Mouse (Mus musculus) hindbrain, embryonic 10.5 days (tissue): Measurements from ENCODE around the gene Klf16. TPM values are rescaled to one million over a fixed set of nuclear protein-coding genes. Genes with fewer than 3 reads are reported as not detected.
"Not testable (repeated sequence)": the region's sequence is repeated elsewhere in the genome, so short reads cannot be mapped to it uniquely, and the experiment has no call there.

Experiments
- DNase-seq: peaks from one replicate; pipeline ENCODE4 v3.0.0-alpha.2; 2017; ENCODE audit warnings: low spot score
- H3K27ac ChIP-seq: fragments of 300-500 bp; sonication (generic); 2 replicates; pipeline ENCODE4 v1.5.1; 2016; ENCODE audit warnings: mild to moderate bottlenecking, moderate library complexity
- H3K27me3 ChIP-seq: fragments of 300-500 bp; sonication (generic); 2 replicates; pipeline ENCODE4 v1.6.1; 2016; ENCODE audit warnings: mild to moderate bottlenecking; ENCODE audit not compliant: poor library complexity, insufficient read depth, severe bottlenecking
- H3K36me3 ChIP-seq: fragments of 300-500 bp; sonication (generic); 2 replicates; pipeline ENCODE4 v1.6.1; 2016; ENCODE audit warnings: mild to moderate bottlenecking, moderate library complexity
- H3K4me1 ChIP-seq: fragments of 300-500 bp; sonication (generic); replicated peaks from 2 replicates; pipeline ENCODE4 v1.6.1; 2016; ENCODE audit warnings: mild to moderate bottlenecking
- H3K4me3 ChIP-seq: fragments of 300-500 bp; sonication (generic); 2 replicates; pipeline ENCODE4 v1.5.1; 2016; ENCODE audit warnings: mild to moderate bottlenecking, moderate library complexity
- H3K9me3 ChIP-seq: fragments of 300-500 bp; sonication (generic); 2 replicates; pipeline ENCODE4 v1.6.1; 2016; ENCODE audit warnings: mild to moderate bottlenecking, moderate library complexity
- WGBS: fragments of 180-500 bp; shearing (Covaris S2); methylation state at CpG from one replicate; pipeline ENCODE4 v1.1.7; 2016; 5-methylcytosine and 5-hydroxymethylcytosine counted together
- polyA plus RNA-seq: library from polyadenylated mRNA; unstranded; fragments of >200 nt; fragmentation: Nextera tagmentation; extraction: Ambion mirVana; gene quantifications from 2 replicates; pipeline ENCODE4 v1.2.1, GENCODE M21; 2016

Klf16 gene
- polyA plus RNA-seq, 1 experiment from 2014 or later = 7.3 TPM

DNA sequence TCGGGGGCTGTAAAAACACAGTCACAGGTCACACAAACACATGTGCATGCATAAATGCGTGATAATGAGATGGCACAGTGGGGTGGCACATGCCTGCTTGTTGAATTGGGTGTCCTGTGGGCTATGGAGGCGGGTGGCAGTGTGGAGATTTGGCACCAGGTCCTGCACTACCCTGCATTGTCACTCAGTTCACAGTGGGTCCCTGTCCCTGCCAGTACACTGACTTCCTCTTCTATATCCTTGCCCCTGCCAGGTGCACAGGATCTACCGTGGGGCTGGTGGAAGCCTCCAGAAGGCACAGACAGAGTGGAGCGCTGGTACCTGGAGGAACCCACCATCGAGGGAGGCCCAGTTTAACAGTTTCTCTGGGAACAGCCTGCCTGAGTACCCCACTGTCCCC lies 37.2 kb upstream of the Klf16 start:
- no peak overlapping the region for H3K27ac ChIP-seq
- peaks cover 70% of the 10 kb centered on the region for H3K36me3 ChIP-seq
- no peaks in the 10 kb centered on the region for H3K9me3 ChIP-seq
- DNase-seq = no peak
- 93% methylated on average over 6 of the region's 6 CpGs for WGBS
- H3K4me3 ChIP-seq = no peak overlapping the region; the same call in 1 of the 2 replicates
- H3K4me1 ChIP-seq = no peaks in the 10 kb centered on the region
- no peaks in the 10 kb centered on the region for H3K27me3 ChIP-seq

DNA sequence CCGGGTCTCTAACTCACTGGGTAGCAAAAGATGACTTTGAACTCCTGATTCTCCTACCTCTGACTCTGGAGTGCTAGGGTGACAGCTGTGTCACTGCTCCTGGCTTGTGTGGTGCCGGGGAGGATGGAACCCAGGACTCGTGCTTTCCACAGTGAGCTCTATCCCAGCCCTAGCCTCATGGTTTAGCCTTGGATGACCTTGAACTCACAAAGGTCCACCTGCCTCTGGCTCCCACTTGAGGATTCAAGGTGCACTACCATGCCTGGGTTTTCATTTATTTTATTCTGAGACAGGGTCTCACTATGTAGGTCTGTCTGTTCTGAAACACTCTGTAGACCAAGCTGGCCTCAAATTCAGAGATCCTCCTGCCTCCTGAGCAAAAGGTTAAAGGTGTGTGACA lies 36.7 kb upstream of the Klf16 start:
- H3K27me3 ChIP-seq = no peaks in the 10 kb centered on the region
- DNase-seq = no peak
- peaks cover 75% of the 10 kb centered on the region for H3K36me3 ChIP-seq
- WGBS = 86% methylated on average over 3 of the region's 3 CpGs
- H3K27ac ChIP-seq = no peak overlapping the region
- no peaks in the 10 kb centered on the region for H3K4me1 ChIP-seq
- H3K9me3 ChIP-seq = no peaks in the 10 kb centered on the region
- no peak overlapping the region for H3K4me3 ChIP-seq

DNA sequence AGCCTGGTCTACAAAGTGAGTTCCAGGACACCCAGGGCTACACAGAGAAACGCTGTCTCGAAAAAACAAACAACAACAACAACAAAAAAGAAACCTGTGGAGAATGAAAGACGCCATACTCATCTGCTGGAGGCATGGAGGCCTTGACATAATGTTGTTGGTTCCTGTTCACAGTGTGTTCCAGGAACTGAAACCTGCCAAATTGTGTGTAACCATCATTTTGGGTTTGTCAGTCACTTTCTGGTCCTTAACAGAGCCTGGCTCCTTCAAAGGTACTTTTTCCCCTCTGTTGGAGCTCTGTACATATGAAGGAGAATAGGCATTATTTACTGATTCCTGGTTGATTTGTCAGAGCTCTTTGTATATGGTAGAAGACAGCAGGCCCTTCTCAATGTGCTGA lies 34.8 kb upstream of the Klf16 start:
- Histone ChIP-seq H3K4me3 (no peak overlapping the region), H3K9me3 (no peaks in the 10 kb centered on the region), H3K4me1 (no peaks in the 10 kb centered on the region), H3K27ac (no peak overlapping the region), H3K27me3 (no peaks in the 10 kb centered on the region), H3K36me3 (peaks cover 95% of the 10 kb centered on the region)
- WGBS = 89% methylated on average over 3 of the region's 3 CpGs
- no peak for DNase-seq

DNA sequence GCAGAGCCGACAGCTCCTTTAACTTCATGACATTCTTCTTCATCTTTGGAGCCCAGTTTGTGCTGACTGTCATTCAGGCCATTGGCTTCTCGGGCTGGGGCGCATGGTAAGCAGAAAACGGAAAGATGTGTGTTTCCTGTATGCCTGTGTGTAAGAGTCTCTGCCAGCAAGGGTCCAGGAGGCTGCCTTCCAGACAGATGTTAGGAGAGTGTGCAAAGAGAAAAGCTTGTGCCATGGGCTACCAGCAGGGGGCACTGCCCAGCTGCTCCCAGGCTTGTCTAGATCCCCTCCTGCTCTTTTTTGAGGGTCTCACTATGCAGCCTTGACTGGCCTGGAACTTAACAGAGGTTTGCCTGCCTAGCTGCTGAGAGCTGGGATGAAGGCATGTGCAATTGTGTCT lies 33.9 kb upstream of the Klf16 start:
- 79% methylated on average over 4 of the region's 4 CpGs for WGBS
- DNase-seq = peak; percentile 58
- H3K4me1 ChIP-seq = no peaks in the 10 kb centered on the region
- no peak overlapping the region for H3K27ac ChIP-seq
- no peak overlapping the region for H3K4me3 ChIP-seq
- H3K27me3 ChIP-seq = no peaks in the 10 kb centered on the region
- H3K9me3 ChIP-seq = no peaks in the 10 kb centered on the region
- peaks cover 98% of the 10 kb centered on the region for H3K36me3 ChIP-seq

DNA sequence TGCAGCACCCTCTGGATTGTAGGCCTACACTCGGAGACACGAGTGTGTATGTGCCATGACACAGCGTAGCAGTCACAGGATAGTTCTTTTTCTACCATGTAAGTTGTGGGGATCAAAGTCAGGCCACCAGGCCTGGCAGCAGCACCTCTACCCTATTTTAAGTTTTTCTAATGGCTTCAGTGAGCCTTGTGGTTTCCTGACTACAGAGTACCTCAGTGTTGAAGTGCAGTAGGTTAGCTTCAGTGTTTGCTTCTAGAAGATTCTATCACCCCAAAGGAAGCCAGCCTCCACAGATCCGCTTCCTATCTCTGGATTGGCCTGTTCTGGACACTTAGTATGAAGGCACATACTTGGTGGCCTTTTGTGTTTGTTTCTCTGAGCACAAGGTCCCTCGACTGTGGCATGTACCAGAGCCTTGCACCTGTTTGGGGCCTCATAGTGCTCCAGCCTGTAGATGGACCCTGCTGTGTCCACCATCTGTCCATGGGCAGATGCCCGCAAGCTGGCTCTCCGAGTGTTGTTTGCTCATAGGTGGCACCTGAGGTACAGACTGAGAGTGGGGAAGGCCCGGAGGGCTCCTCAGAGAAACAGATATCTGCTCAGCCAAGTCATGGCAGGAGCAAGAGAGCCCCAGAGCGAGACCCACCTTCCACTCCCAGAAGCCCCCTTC lies 33.1 kb upstream of the Klf16 start:
- WGBS = 94% methylated on average over 9 of the region's 9 CpGs
- Histone ChIP-seq H3K36me3 (peaks cover 93% of the 10 kb centered on the region), H3K4me1 (no peaks in the 10 kb centered on the region), H3K27me3 (no peaks in the 10 kb centered on the region), H3K27ac (no peak overlapping the region), H3K9me3 (no peaks in the 10 kb centered on the region), H3K4me3 (no peak overlapping the region)
- DNase-seq = no peak

DNA sequence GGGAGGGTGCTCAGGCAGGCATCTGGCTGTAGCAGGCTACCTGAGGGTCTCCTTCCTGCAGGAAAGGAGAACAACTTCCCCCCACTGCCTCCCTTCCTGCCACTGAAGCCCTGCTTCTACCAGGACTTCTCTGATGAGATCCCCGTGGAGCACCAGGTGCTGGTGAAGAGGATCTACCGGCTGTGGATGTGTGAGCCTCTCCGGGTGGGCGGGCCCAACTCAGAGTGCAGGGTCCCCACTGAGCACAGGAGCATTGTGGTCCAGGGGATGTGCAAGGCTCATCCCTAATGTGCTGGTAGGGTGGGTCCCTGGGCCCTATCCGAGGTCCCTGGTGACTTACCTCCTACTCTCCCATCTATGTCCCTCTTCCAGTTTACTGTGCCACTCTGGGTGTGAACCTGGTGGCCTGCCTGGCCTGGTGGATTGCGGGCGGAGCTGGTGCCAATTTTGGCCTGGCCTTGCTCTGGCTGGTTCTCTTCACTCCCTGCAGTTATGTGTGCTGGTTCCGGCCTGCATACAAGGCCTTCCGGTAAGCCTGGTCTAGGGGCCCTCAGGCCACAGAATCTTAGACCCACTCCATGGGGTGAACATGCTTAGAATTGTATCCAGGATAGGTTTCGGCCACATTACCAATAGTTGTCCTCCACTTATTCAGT lies 32.3 kb upstream of the Klf16 start:
- peaks cover 6% of the 10 kb centered on the region for H3K4me1 ChIP-seq
- no peak for DNase-seq
- no peak overlapping the region for H3K27ac ChIP-seq
- no peaks in the 10 kb centered on the region for H3K27me3 ChIP-seq
- H3K36me3 ChIP-seq = peaks cover 85% of the 10 kb centered on the region
- WGBS = 87% methylated on average over 10 of the region's 10 CpGs
- no peaks in the 10 kb centered on the region for H3K9me3 ChIP-seq
- 0 out of 2 replicates have a peak overlapping the region, but pooled peaks have one; percentile 4 for H3K4me3 ChIP-seq

DNA sequence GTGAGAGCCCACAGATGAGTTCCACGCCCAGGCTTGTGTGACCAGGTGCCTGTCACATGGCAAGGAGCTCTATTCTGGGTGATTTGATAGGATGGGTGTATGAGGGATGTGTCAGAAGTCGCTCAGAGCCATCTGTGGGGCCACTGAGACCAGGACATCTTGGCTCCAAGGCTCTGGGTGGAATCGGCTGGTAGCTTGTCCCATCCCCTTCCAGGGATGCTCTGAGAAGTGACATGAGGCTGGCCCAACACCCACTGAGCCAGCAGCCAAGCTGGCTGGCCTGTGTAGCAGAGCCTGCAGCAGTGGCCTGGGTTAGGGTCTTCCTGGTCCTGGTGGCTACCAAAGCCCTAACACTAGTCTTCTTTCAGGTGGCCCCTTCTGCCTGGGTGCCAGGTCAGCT lies 31.3 kb upstream of the Klf16 start:
- WGBS = 94% methylated on average over 3 of the region's 3 CpGs
- H3K4me3 ChIP-seq = no peak overlapping the region
- H3K9me3 ChIP-seq = no peaks in the 10 kb centered on the region

DNA sequence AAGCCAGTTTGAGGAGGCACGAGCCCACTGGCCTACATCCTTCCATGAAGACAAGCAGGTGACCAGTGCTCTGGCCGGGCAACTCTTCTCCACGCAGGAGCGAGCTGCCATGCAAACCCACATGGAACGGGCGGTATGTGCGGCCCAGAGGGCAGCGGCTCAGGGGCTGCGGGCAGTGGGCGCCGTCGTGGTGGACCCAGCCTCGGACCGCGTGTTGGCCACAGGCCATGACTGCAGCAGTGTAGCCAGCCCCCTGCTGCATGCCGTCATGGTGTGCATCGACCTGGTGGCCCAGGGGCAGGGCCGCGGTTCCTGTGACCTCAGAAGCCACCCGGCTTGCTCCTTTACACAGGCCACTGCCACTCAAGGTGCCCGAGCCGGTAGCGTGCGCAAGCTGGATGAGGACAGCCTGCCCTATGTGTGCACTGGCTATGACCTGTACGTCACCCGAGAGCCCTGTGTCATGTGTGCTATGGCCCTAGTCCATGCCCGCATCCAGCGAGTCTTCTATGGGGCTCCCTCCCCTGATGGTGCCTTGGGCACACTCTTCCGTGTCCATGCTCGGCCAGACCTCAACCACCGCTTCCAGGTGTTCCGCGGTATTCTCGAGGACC lies 29.7 kb upstream of the Klf16 start:
- 96% methylated on average over 34 of the region's 34 CpGs for WGBS
- Histone ChIP-seq H3K27me3 (no peaks in the 10 kb centered on the region), H3K36me3 (peaks cover 60% of the 10 kb centered on the region), H3K4me1 (peaks cover 24% of the 10 kb centered on the region), H3K4me3 (peak overlapping the region; percentile 16; the same call in 1 of the 2 replicates), H3K27ac (no peak overlapping the region), H3K9me3 (no peaks in the 10 kb centered on the region)
- DNase-seq = no peak

More for the DNA sequence above, 31.3 kb upstream of the Klf16 start:
- no peak for DNase-seq
- no peak overlapping the region for H3K27ac ChIP-seq
- no peaks in the 10 kb centered on the region for H3K27me3 ChIP-seq
- peaks cover 16% of the 10 kb centered on the region for H3K4me1 ChIP-seq
- H3K36me3 ChIP-seq = peaks cover 75% of the 10 kb centered on the region

DNA sequence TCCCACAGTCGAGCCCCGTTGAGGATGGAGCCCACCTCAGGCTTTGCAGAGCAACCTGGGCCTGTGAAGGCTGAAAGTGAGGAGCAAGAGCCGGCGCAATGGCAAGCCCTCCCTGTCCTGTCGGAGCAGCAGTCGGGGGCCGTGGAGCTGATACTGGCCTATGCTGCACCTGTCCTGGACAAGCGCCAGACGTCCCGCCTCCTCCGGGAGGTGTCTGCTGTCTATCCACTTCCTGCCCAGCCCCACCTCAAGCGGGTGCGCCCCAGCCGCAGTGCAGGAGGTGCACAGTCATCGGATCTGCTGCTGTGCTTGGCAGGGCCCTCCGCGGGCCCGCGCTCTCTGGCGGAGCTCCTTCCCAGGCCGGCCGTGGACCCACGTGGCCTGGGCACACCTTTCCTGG lies 29.2 kb upstream of the Klf16 start:
- peaks cover 55% of the 10 kb centered on the region for H3K36me3 ChIP-seq
- 0 out of 2 replicates have a peak overlapping the region, but pooled peaks have one; percentile 16 for H3K4me3 ChIP-seq
- peaks cover 24% of the 10 kb centered on the region for H3K4me1 ChIP-seq
- DNase-seq = no peak
- H3K27ac ChIP-seq = no peak overlapping the region
- 93% methylated on average over 23 of the region's 23 CpGs for WGBS
- no peaks in the 10 kb centered on the region for H3K9me3 ChIP-seq
- no peaks in the 10 kb centered on the region for H3K27me3 ChIP-seq

DNA sequence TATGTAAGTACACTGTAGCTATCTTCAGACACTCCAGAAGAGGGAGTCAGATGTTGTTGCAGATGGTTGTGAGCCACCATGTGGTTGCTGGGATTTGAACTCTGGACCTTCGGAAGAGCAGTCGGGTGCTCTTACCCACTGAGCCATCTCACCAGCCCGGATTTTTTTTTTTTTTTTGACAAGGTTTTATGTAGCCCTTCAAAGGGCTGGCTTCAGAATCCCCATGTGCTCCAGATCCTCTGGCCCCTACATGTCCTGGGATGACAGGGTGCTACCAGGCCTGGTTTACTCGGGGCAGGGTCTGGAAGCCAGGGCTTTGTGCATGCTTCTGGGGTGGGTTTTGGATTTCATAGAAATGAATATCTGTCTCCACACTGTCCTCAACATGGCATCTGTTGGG lies 28.6 kb upstream of the Klf16 start, which contains the start of gene Gm49322:
Gene Gm49322 (plus strand): TSS at position 301 of the 400 bp plus-strand sequence.
- H3K27me3 ChIP-seq, H3K9me3 ChIP-seq, DNase-seq, H3K27ac ChIP-seq: not testable (repeated sequence)
- peak within 1 kb of the TSS; percentile 77; the same call in 1 of the 2 replicates for H3K4me3 ChIP-seq
- H3K36me3 ChIP-seq = peaks cover 49% of the 10 kb centered on the region
- 85% methylated on average over 4 of the region's 4 CpGs for WGBS
- peaks cover 24% of the 10 kb centered on the region for H3K4me1 ChIP-seq

DNA sequence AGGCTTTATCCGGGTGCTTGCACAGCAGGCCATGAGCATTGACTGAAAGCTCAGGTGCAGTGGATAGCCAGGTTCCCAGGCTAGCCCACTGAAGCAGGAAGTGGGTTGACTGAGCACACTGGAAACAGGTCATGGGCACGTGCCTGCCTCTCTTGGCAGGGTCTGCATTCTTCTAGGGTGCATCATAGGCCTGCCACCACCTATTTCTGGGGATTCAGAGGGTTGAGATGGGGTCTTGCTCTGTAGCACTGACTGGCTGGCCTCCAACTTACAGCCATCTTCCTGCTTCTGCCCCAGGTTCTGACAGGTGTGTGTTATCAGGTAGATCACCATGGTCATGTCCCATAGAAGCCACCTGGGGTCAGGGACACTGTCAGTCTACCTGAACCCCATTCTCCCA lies 27.9 kb upstream of the Klf16 start:
- no peak for DNase-seq
- H3K4me1 ChIP-seq = peaks cover 24% of the 10 kb centered on the region
- H3K27ac ChIP-seq = no peak overlapping the region
- H3K4me3 ChIP-seq = peak overlapping the region; percentile 77; the same call in 1 of the 2 replicates
- no peaks in the 10 kb centered on the region for H3K27me3 ChIP-seq
- H3K36me3 ChIP-seq = peaks cover 43% of the 10 kb centered on the region
- whole genome bisulfite sequencing = 91% methylated on average over 2 of the region's 2 CpGs
- H3K9me3 ChIP-seq = no peaks in the 10 kb centered on the region

DNA sequence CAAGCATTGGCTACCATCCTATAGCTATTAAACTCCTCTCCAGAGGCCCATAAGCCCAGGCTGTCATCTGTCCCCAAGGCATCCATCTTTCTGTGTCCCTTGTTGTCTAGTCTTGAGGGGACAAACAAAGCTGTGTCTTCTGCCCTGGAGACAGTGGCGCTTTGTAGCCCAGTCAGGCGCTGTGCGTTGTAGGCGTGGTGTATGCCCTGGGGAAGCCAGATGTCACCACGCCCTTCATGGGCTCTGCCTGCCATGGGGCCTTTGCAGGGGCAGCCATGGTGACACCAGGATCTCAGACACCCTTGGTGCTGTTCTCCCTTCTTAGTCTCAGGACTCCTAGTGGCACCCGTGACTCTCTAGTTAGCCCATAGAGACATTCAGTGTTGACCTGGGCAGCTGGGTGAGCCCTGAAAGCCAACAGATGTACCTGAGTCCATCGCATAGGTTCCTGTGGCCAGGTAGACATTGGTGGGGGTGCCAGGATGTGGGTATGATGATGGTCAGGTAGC lies 26.9 kb upstream of the Klf16 start:
- no peak for DNase-seq
- H3K27ac ChIP-seq = peak overlapping the region; percentile 90
- peaks cover 34% of the 10 kb centered on the region for H3K36me3 ChIP-seq
- H3K4me3 ChIP-seq = peak overlapping the region; percentile 77
- no peaks in the 10 kb centered on the region for H3K27me3 ChIP-seq
- H3K9me3 ChIP-seq = no peaks in the 10 kb centered on the region
- 92% methylated on average over 7 of the region's 7 CpGs for WGBS
- peaks cover 24% of the 10 kb centered on the region for H3K4me1 ChIP-seq

DNA sequence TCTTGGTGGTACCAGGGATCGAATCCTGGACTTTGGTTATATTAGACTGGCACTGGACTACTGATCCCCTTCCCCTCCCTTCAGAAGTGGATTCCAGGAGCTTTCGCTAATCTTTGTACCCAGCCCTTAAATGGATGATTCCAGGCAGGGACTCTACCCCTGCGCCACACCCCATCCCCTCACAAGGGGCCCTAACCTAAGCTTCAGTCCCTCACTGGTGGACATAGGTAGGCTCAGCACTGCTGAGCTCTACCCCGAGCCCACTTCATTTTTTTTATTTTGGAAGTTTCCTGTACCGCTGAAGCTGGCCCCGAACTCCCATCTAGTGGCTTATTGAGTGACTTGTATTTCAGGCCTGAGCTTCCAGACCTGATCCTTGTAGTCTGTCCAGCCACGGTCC lies 26.2 kb upstream of the Klf16 start:
- no peaks in the 10 kb centered on the region; the same call in 1 of the 2 replicates for H3K27me3 ChIP-seq
- 40% methylated on average over 7 of the region's 7 CpGs for WGBS
- H3K4me1 ChIP-seq = peaks cover 24% of the 10 kb centered on the region
- H3K4me3 ChIP-seq = peak overlapping the region; percentile 77
- H3K36me3 ChIP-seq = peaks cover 27% of the 10 kb centered on the region
- no peak for DNase-seq
- H3K9me3 ChIP-seq = no peaks in the 10 kb centered on the region
- peak overlapping the region; percentile 90 for H3K27ac ChIP-seq
